Mouse (Mus musculus) CH12.LX (cell line): ENCODE data around the gene Trim31. TPM values are rescaled to one million over a fixed set of nuclear protein-coding genes. Genes with fewer than 3 reads are reported as not detected.
A peak's percentile ranks its signal among the peaks of the same experiment; 100 is the strongest.

Source experiments
- DNase-seq: peaks from one replicate; pipeline ENCODE4 v3.0.0-alpha.2; 2013; ENCODE audit errors: extremely low read depth
- H3K27ac ChIP-seq: 2 replicates; pipeline ENCODE4 v1.5.1; 2012; ENCODE audit warnings: low read depth, mild to moderate bottlenecking, control low read depth, moderate library complexity; ENCODE audit not compliant: insufficient read depth
- H3K27me3 ChIP-seq: replicated peaks from 2 replicates; pipeline ENCODE3; 2012; ENCODE audit warnings: inconsistent platforms
- H3K36me3 ChIP-seq, 2 experiments: replicated peaks in 1 of 2; 2 replicates each; pipeline versions ENCODE3 to v1.6.1; 2012; ENCODE audit warnings: inconsistent platforms in 1 of 2, low read length in 1 of 2, mild to moderate bottlenecking in 1 of 2, mixed read lengths in 1 of 2, moderate library complexity in 1 of 2; ENCODE audit not compliant: control insufficient read depth in 1 of 2, insufficient read depth in 1 of 2
- H3K4me1 ChIP-seq, 2 experiments: 2 replicates each; pipeline ENCODE4 v1.6.1; 2012; ENCODE audit warnings: inconsistent platforms in 1 of 2, moderate library complexity in 1 of 2; ENCODE audit not compliant: insufficient read depth in 2 of 2, control insufficient read depth in 1 of 2
- H3K4me2 ChIP-seq: 2 replicates; pipeline ENCODE4 v1.6.1; 2012; ENCODE audit warnings: low read depth, mild to moderate bottlenecking, control low read depth; ENCODE audit not compliant: poor library complexity, insufficient read depth, severe bottlenecking
- H3K4me3 ChIP-seq, 3 experiments: fragments of 150-350 bp in 1 of 3; sonication (generic) in 1 of 3; replicated peaks in 1 of 3; 2 replicates each; pipeline versions ENCODE3 to v1.5.1; 2011 to 2012; ENCODE audit warnings: low read depth in 2 of 3, low read length in 2 of 3, mild to moderate bottlenecking in 2 of 3, moderate library complexity in 2 of 3, control low read depth in 1 of 3, improper control_type of control experiment in 1 of 3, inconsistent platforms in 1 of 3, mixed read lengths in 1 of 3; ENCODE audit not compliant: poor library complexity in 1 of 3
- H3K79me2 ChIP-seq: replicated peaks from 2 replicates; pipeline ENCODE4 v1.6.1; 2012; ENCODE audit warnings: mild to moderate bottlenecking, moderate library complexity; ENCODE audit not compliant: control insufficient read depth, poor library complexity, insufficient read depth, severe bottlenecking; ENCODE audit errors: extremely low read depth
- H3K9ac ChIP-seq: 2 replicates; pipeline ENCODE4 v1.6.1; 2012; ENCODE audit warnings: low read depth, mild to moderate bottlenecking, control low read depth, moderate library complexity; ENCODE audit not compliant: insufficient read depth
- H3K9me3 ChIP-seq: replicated peaks from 2 replicates; pipeline ENCODE3; 2012; ENCODE audit warnings: low read length, inconsistent platforms, mixed read lengths
- BHLHE40 ChIP-seq: IDR thresholded peaks from 2 replicates; pipeline ENCODE4 v1.6.1; 2011; ENCODE audit warnings: mild to moderate bottlenecking, low read depth, low read length, improper control_type of control experiment
- CHD1 ChIP-seq: IDR thresholded peaks from 2 replicates; pipeline ENCODE4 v1.6.1; 2012; ENCODE audit warnings: low read depth, low read length, improper control_type of control experiment, inconsistent platforms
- CHD2 ChIP-seq: IDR thresholded peaks from 2 replicates; pipeline ENCODE4 v1.6.1; 2011; ENCODE audit warnings: low read length, improper control_type of control experiment
- CTCF ChIP-seq, 2 experiments: IDR thresholded peaks in 1 of 2; conservative IDR thresholded peaks in 1 of 2; 2 replicates each; pipeline ENCODE4 v1.5.1; 2011 to 2012; ENCODE audit warnings: low read depth in 2 of 2, low read length in 2 of 2, improper control_type of control experiment in 1 of 2, inconsistent platforms in 1 of 2, mild to moderate bottlenecking in 1 of 2, moderate library complexity in 1 of 2
- E2F4 ChIP-seq: IDR thresholded peaks from 2 replicates; pipeline ENCODE4 v1.6.1; 2011; ENCODE audit warnings: low read depth, low read length, improper control_type of control experiment; ENCODE audit not compliant: insufficient replicate concordance
- ELF1 ChIP-seq: IDR thresholded peaks from 2 replicates; pipeline ENCODE4 v1.6.1; 2014; ENCODE audit warnings: low read depth, mild to moderate bottlenecking, inconsistent platforms, low read length, improper control_type of control experiment
- EP300 ChIP-seq: IDR thresholded peaks from 2 replicates; pipeline ENCODE4 v1.6.1; 2011; ENCODE audit warnings: low read length, improper control_type of control experiment
- ETS1 ChIP-seq: conservative IDR thresholded peaks from 2 replicates; pipeline ENCODE4 v1.6.1; 2012; ENCODE audit warnings: low read depth, mild to moderate bottlenecking, inconsistent platforms, low read length, improper control_type of control experiment, moderate library complexity
- HCFC1 ChIP-seq: IDR thresholded peaks from 2 replicates; pipeline ENCODE4 v1.6.1; 2012; ENCODE audit warnings: low read depth, mild to moderate bottlenecking, inconsistent platforms, low read length, improper control_type of control experiment
- IRF4 ChIP-seq: IDR thresholded peaks from 2 replicates; pipeline ENCODE4 v1.6.1; 2014; ENCODE audit warnings: low read depth, mild to moderate bottlenecking, inconsistent platforms, low read length, improper control_type of control experiment
- JUN ChIP-seq: IDR thresholded peaks from 2 replicates; pipeline ENCODE4 v1.6.1; 2011; ENCODE audit warnings: low read depth, mild to moderate bottlenecking, low read length, improper control_type of control experiment, moderate library complexity; ENCODE audit not compliant: insufficient read depth
- JUND ChIP-seq: conservative IDR thresholded peaks from 2 replicates; pipeline ENCODE4 v1.6.1; 2011; ENCODE audit warnings: low read depth, low read length, improper control_type of control experiment
- MAX ChIP-seq: IDR thresholded peaks from 2 replicates; pipeline ENCODE4 v1.6.1; 2011; ENCODE audit warnings: low read length, improper control_type of control experiment
- MAZ ChIP-seq: IDR thresholded peaks from 2 replicates; pipeline ENCODE4 v1.6.1; 2012; ENCODE audit warnings: low read depth, mild to moderate bottlenecking, inconsistent platforms, low read length, improper control_type of control experiment, moderate library complexity
- MXI1 ChIP-seq: IDR thresholded peaks from 2 replicates; pipeline ENCODE4 v1.6.1; 2011; ENCODE audit warnings: mild to moderate bottlenecking, low read depth, low read length, improper control_type of control experiment
- MYC ChIP-seq: IDR thresholded peaks from 2 replicates; pipeline ENCODE4 v1.6.1; 2011; ENCODE audit warnings: low read depth, mild to moderate bottlenecking, improper control_type of control experiment, low read length
- NELFE ChIP-seq: IDR thresholded peaks from 2 replicates; pipeline ENCODE4 v1.6.1; 2011; ENCODE audit warnings: low read depth, low read length, improper control_type of control experiment
- NRF1 ChIP-seq: IDR thresholded peaks from 2 replicates; pipeline ENCODE4 v1.6.1; 2014; ENCODE audit warnings: low read depth, mild to moderate bottlenecking, inconsistent platforms, low read length, improper control_type of control experiment, moderate library complexity
- POLR2A ChIP-seq: IDR thresholded peaks from 2 replicates; pipeline ENCODE4 v1.6.1; 2011; ENCODE audit warnings: low read depth, mild to moderate bottlenecking, improper control_type of control experiment, low read length
- RAD21 ChIP-seq: IDR thresholded peaks from 2 replicates; pipeline ENCODE4 v1.6.1; 2011; ENCODE audit warnings: low read depth, mild to moderate bottlenecking, low read length, improper control_type of control experiment, moderate library complexity
- RCOR1 ChIP-seq: conservative IDR thresholded peaks from 2 replicates; pipeline ENCODE4 v1.6.1; 2012; ENCODE audit warnings: low read depth, mild to moderate bottlenecking, inconsistent platforms, low read length, improper control_type of control experiment
- SIN3A ChIP-seq: IDR thresholded peaks from 2 replicates; pipeline ENCODE4 v1.6.1; 2012; ENCODE audit warnings: low read length, improper control_type of control experiment, inconsistent platforms
- TBP ChIP-seq: conservative IDR thresholded peaks from 2 replicates; pipeline ENCODE4 v1.6.1; 2011; ENCODE audit warnings: low read depth, low read length, improper control_type of control experiment
- TCF12 ChIP-seq: IDR thresholded peaks from 2 replicates; pipeline ENCODE4 v1.6.1; 2014; ENCODE audit warnings: low read depth, mild to moderate bottlenecking, inconsistent platforms, low read length, improper control_type of control experiment
- UBTF ChIP-seq: IDR thresholded peaks from 2 replicates; pipeline ENCODE4 v1.6.1; 2012; ENCODE audit warnings: low read depth, mild to moderate bottlenecking, inconsistent platforms, low read length, improper control_type of control experiment, moderate library complexity
- USF1 ChIP-seq: IDR thresholded peaks from 2 replicates; pipeline ENCODE4 v1.6.1; 2014; ENCODE audit warnings: low read depth, mild to moderate bottlenecking, inconsistent platforms, low read length, improper control_type of control experiment
- USF2 ChIP-seq: conservative IDR thresholded peaks from 2 replicates; pipeline ENCODE4 v1.6.1; 2011; ENCODE audit warnings: low read depth, low read length, improper control_type of control experiment
- ZKSCAN1 ChIP-seq: IDR thresholded peaks from 2 replicates; pipeline ENCODE4 v1.6.1; 2012; ENCODE audit warnings: low read depth, inconsistent platforms, low read length, improper control_type of control experiment, borderline replicate concordance
- ZMIZ1 ChIP-seq: IDR thresholded peaks from 2 replicates; pipeline ENCODE4 v1.6.1; 2012; ENCODE audit warnings: low read depth, mild to moderate bottlenecking, inconsistent platforms, low read length, improper control_type of control experiment
- ZNF384 ChIP-seq: IDR thresholded peaks from 2 replicates; pipeline ENCODE4 v1.6.1; 2012; ENCODE audit warnings: low read depth, low read length, improper control_type of control experiment, inconsistent platforms
- dilution Hi-C: fragments of 300-500 bp; cut with MboI; formaldehyde crosslinking; loops from 2 replicates; pipeline ENCODE4 v1.14.3; 2020; ENCODE audit warnings: low sequenced_read_pairs; ENCODE audit not compliant: extremely low pct_unique_long_range_greater_than_20kb, extremely low pct_ligation_motif_present
- in situ Hi-C: fragments of 300-500 bp; cut with MboI; formaldehyde crosslinking; loops from 3 replicates; pipeline ENCODE4 v1.14.3; 2019; ENCODE audit warnings: low sequenced_read_pairs, low pct_ligation_motif_present, low pct_unique_long_range_greater_than_20kb, mixed read lengths
- polyA plus RNA-seq: library from polyadenylated mRNA; unstranded; fragments of >175 nt; gene quantifications from 2 replicates; pipeline ENCODE4 v1.2.1, GENCODE M21; 2012; ENCODE audit warnings: low read depth; ENCODE audit not compliant: insufficient read length
- total RNA-seq, 2 experiments: library from RNA; depleted of rRNA; stranded (reverse); fragments of 300-350 nt in 1 of 2; fragments of >200 nt in 1 of 2; gene quantifications; 2 replicates each; pipeline ENCODE4 v1.2.3; 2012 to 2014

Trim31 gene
- total and polyA plus RNA-seq, 3 experiments = not detected

- H3K9me3 ChIP-seq = no peaks in the 10 kb centered on the region
- no peak overlapping the region for H3K27ac ChIP-seq
- dilution Hi-C loops (no loop called here), in situ Hi-C loops (no loop called here)
- no peaks in the 10 kb centered on the region for H3K79me2 ChIP-seq
- H3K36me3 ChIP-seq = no peaks in the 10 kb centered on the region
- no peak overlapping the region for H3K9ac ChIP-seq
- H3K4me3 ChIP-seq = no peak overlapping the region
- H3K27me3 ChIP-seq = no peaks in the 10 kb centered on the region
- peaks cover 2 to 12% of the 10 kb centered on the region in 2 experiments; a peak in 3 of 4 replicates for H3K4me1 ChIP-seq
- DNase-seq = no peak
- H3K4me2 ChIP-seq = no peak overlapping the region
- TF ChIP-seq JUN (no peak), JUND (no peak), ELF1 (no peak), ZKSCAN1 (no peak), IRF4 (no peak), CTCF (conservative IDR thresholded peaks at IDR 0.05 in 1 of 2, IDR thresholded peaks at IDR 0.05 in 1 of 2; ENCODE audit: low read depth in 2 of 2, low read length in 2 of 2) (no peak), MAZ (no peak), TCF12 (no peak), HCFC1 (no peak), SIN3A (no peak), NELFE (no peak), MYC (no peak), ZMIZ1 (no peak), USF2 (no peak), MAX (no peak)
These were observed 12.7 kb upstream of the Trim31 start for GRCm38 (mm10) chr17:36885132-36885790.

GRCm38 (mm10) chr17:36890073-36890903, 7.6 kb upstream of the Trim31 start, which contains the start of gene Trim40:
TSS of gene Trim40 (minus strand) at chr17:36890123.
- H3K27ac ChIP-seq = no peak within 1 kb of the TSS
- H3K4me1 ChIP-seq = peaks cover 4 to 12% of the 10 kb centered on the region in 2 experiments; a peak in 3 of 4 replicates
- peak; percentile 25 for DNase-seq
- H3K79me2 ChIP-seq = no peaks in the 10 kb centered on the region
- no peaks in the 10 kb centered on the region for H3K27me3 ChIP-seq
- H3K4me2 ChIP-seq = peak within 1 kb of the TSS; percentile 70
- no peaks in the 10 kb centered on the region for H3K9me3 ChIP-seq
- in situ Hi-C loops = loop anchor here (10.0 kb wide), 1 partner anchor 175 kb away; no protein-coding TSS in a partner anchor
- no peaks in the 10 kb centered on the region for H3K36me3 ChIP-seq
- no peak within 1 kb of the TSS for H3K4me3 ChIP-seq
- dilution Hi-C loops = no loop called here
- no peak within 1 kb of the TSS for H3K9ac ChIP-seq
- TF ChIP-seq ETS1 = no peak
- TF ChIP-seq NELFE = no peak
- TF ChIP-seq POLR2A = peak; percentile 61
- TF ChIP-seq ZNF384 = no peak
- TF ChIP-seq RCOR1 = no peak
- no peak for TF ChIP-seq RAD21
- TF ChIP-seq JUND = no peak
- no peak for TF ChIP-seq MXI1
- TF ChIP-seq USF2 = 0 out of 2 replicates have a peak, but pooled peaks have one; percentile 29
- TF ChIP-seq TBP = peak; percentile 89
- peak; percentile 46; the same call in 1 of the 2 replicates for TF ChIP-seq BHLHE40
- no peak for TF ChIP-seq MAX
- TF ChIP-seq JUN = no peak
- no peak for TF ChIP-seq TCF12
- no peak for TF ChIP-seq SIN3A
- TF ChIP-seq ZMIZ1 = peak; percentile 97
- no peak for TF ChIP-seq E2F4
- TF ChIP-seq IRF4 = no peak
- TF ChIP-seq CHD2 = no peak
- no peak for TF ChIP-seq UBTF
- no peak for TF ChIP-seq NRF1
- peak; percentile 33 for TF ChIP-seq USF1
- no peak for TF ChIP-seq EP300
- TF ChIP-seq CHD1 = no peak
